Mouse (Mus musculus): ENCODE data around the gene Usf1. TPM values are rescaled to one million over a fixed set of nuclear protein-coding genes. Genes with fewer than 3 reads are reported as not detected.

The Usf1 gene
- polyA plus RNA-seq, 1 experiment from 2014 or later = 86.4 TPM

Other genes with a start within 250 kb of the Usf1 start
- gene Pcp4l1, start 215.0 kb upstream of the Usf1 start, polyA plus RNA-seq (2014; fragmentation: Nextera tagmentation; extraction: Ambion mirVana) = 2.1 and 2.6 TPM in 2 replicates
- 0.24 and 0.27 TPM in 2 replicates for gene Nr1i3, start 197.3 kb upstream of the Usf1 start, polyA plus RNA-seq (2014; fragmentation: Nextera tagmentation; extraction: Ambion mirVana)
- gene Tomm40l, start 188.8 kb upstream of the Usf1 start, polyA plus RNA-seq (2014; fragmentation: Nextera tagmentation; extraction: Ambion mirVana) = 31.3 and 36.4 TPM in 2 replicates
- 3.5 and 5.7 TPM in 2 replicates for gene Apoa2, start 186.3 kb upstream of the Usf1 start, polyA plus RNA-seq (2014; fragmentation: Nextera tagmentation; extraction: Ambion mirVana)
- gene Fcer1g, start 176.9 kb upstream of the Usf1 start, polyA plus RNA-seq (2014; fragmentation: Nextera tagmentation; extraction: Ambion mirVana) = 30.7 and 32.1 TPM in 2 replicates
- gene Adamts4, start 160.9 kb upstream of the Usf1 start, polyA plus RNA-seq (2014; fragmentation: Nextera tagmentation; extraction: Ambion mirVana) = 4.1 and 6.9 TPM in 2 replicates
- gene Ndufs2, start 159.9 kb upstream of the Usf1 start, polyA plus RNA-seq (2014; fragmentation: Nextera tagmentation; extraction: Ambion mirVana) = 229 and 293 TPM in 2 replicates
- 69.9 and 79.2 TPM in 2 replicates for gene B4galt3, start 141.0 kb upstream of the Usf1 start, polyA plus RNA-seq (2014; fragmentation: Nextera tagmentation; extraction: Ambion mirVana)
- gene Ppox, start 130.1 kb upstream of the Usf1 start, polyA plus RNA-seq (2014; fragmentation: Nextera tagmentation; extraction: Ambion mirVana) = 43.7 and 58.1 TPM in 2 replicates
- gene Usp21, start 123.3 kb upstream of the Usf1 start, polyA plus RNA-seq (2014; fragmentation: Nextera tagmentation; extraction: Ambion mirVana) = 74.4 and 87.9 TPM in 2 replicates
- gene Ufc1, start 116.3 kb upstream of the Usf1 start, polyA plus RNA-seq (2014; fragmentation: Nextera tagmentation; extraction: Ambion mirVana) = 114 and 123 TPM in 2 replicates
- 38.8 and 47.1 TPM in 2 replicates for gene Dedd, start 82.2 kb upstream of the Usf1 start, polyA plus RNA-seq (2014; fragmentation: Nextera tagmentation; extraction: Ambion mirVana)
- 33.7 and 34.5 TPM in 2 replicates for gene Nit1, start 65.7 kb upstream of the Usf1 start, polyA plus RNA-seq (2014; fragmentation: Nextera tagmentation; extraction: Ambion mirVana)
- gene Pfdn2, start 65.6 kb upstream of the Usf1 start, polyA plus RNA-seq (2014; fragmentation: Nextera tagmentation; extraction: Ambion mirVana) = 53.7 and 103 TPM in 2 replicates
- gene Klhdc9, start 50.5 kb upstream of the Usf1 start, polyA plus RNA-seq (2014; fragmentation: Nextera tagmentation; extraction: Ambion mirVana) = 2.2 and 2.4 TPM in 2 replicates
- 1.0 and 2.6 TPM in 2 replicates for gene Nectin4, start 41.2 kb upstream of the Usf1 start, polyA plus RNA-seq (2014; fragmentation: Nextera tagmentation; extraction: Ambion mirVana)
- 0.69 and 0.81 TPM in 2 replicates for gene Arhgap30, start 22.4 kb upstream of the Usf1 start, polyA plus RNA-seq (2014; fragmentation: Nextera tagmentation; extraction: Ambion mirVana)
- 2.2 and 4.0 TPM in 2 replicates for gene Tstd1, start 7.6 kb downstream of the Usf1 start, polyA plus RNA-seq (2014; fragmentation: Nextera tagmentation; extraction: Ambion mirVana)
- 96.4 and 127 TPM in 2 replicates for gene F11r, start 26.2 kb downstream of the Usf1 start, polyA plus RNA-seq (2014; fragmentation: Nextera tagmentation; extraction: Ambion mirVana)
- gene Alyref2, start 92.2 kb downstream of the Usf1 start, polyA plus RNA-seq (2014; fragmentation: Nextera tagmentation; extraction: Ambion mirVana) = 10.3 and 14.7 TPM in 2 replicates
- not detected in 2 replicates for gene Itln1, start 124.0 kb downstream of the Usf1 start, polyA plus RNA-seq (2014; fragmentation: Nextera tagmentation; extraction: Ambion mirVana)
- not detected in 2 replicates for gene Cd244a, start 147.9 kb downstream of the Usf1 start, polyA plus RNA-seq (2014; fragmentation: Nextera tagmentation; extraction: Ambion mirVana)
- not detected in 2 replicates for gene Ly9, start 196.1 kb downstream of the Usf1 start, polyA plus RNA-seq (2014; fragmentation: Nextera tagmentation; extraction: Ambion mirVana)
- not detected in 2 replicates for gene Slamf7, start 241.7 kb downstream of the Usf1 start, polyA plus RNA-seq (2014; fragmentation: Nextera tagmentation; extraction: Ambion mirVana)